ENCODE assay signal across 12 mouse cellular contexts in genomic region chr13:98832451-98833450, GRCm38 (mm10). TPM values are rescaled to one million over a fixed set of nuclear protein-coding genes. Genes with fewer than 3 reads are reported as not detected.
DNase-seq lines count a peak whose midpoint lies in the region; ATAC-seq and TF ChIP-seq lines count a peak whose summit lies in the region.
"Had no signal": no experiment of that assay in that cellular context is flagged by ENCODE, and none has a peak within 500 bp of the region (broad histone marks: within the 10 kb centered on the region; RNA-seq: fewer than 3 reads in every experiment).

No protein-coding gene starts in this region.

- no peak overlapping the region for H3K4me3 ChIP-seq in spleen, adult 2 months (ENCODE audit: extremely low read depth, insufficient read depth, insufficient read length)
- H3K4me3 ChIP-seq in E14TG2a.4 (replicated peaks; ENCODE audit: low read length), result 0 out of 2 replicates have a peak overlapping the region, but pooled peaks have one; percentile 18
- H3K4me3 ChIP-seq: erythroblast, embryonic 14.5 days; layer of hippocampus, adult 2 months had no signal

- 49% methylated on average over 10 of the region's 10 CpGs for WGBS in spleen, adult 2 months

- DNase-seq in spleen, adult 2 months (ENCODE audit: low read depth in 1 of 2, low spot score in 2 of 2), result peak in 1 of 2 experiments; percentile 35
- no peak for DNase-seq in spleen, adult 12 weeks (ENCODE audit: low spot score)
- DNase-seq in skeletal muscle tissue, adult 2 months (ENCODE audit: low read depth, low spot score), result peak; percentile 20
- no peak for DNase-seq in frontal cortex, postnatal 14 days (ENCODE audit: low spot score in 2 of 2)
- no peak for DNase-seq in left cerebral cortex, postnatal 36 days (ENCODE audit: low spot score in 2 of 2)
- DNase-seq: heart, postnatal 36 days; kidney, adult 11 months; thymus, postnatal 36 days had no signal

- ATAC-seq in hematopoietic stem cell, adult 5-6 weeks (replicated peaks in 1 of 2; ENCODE audit: insufficient read depth in 1 of 2, low FRiP score in 2 of 2, low TSS enrichment in 1 of 2, low read depth in 1 of 2, poor library complexity in 2 of 2, severe bottlenecking in 2 of 2), result peak; percentile 54 to 75

- no peak for TF ChIP-seq CTCF in spleen, adult 2 months (IDR thresholded peaks at IDR 0.05; ENCODE audit: extremely low read depth, insufficient read depth, insufficient read length, insufficient replicate concordance)
- TF ChIP-seq CTCF in E14TG2a.4 (conservative IDR thresholded peaks at IDR 0.05; ENCODE audit: low read length), result no peak

- TF ChIP-seq POLR2A in spleen, adult 2 months (IDR thresholded peaks at IDR 0.05; ENCODE audit: low read depth, low read length), result no peak

- intact Hi-C loops in left cerebral cortex, postnatal 36 days (cut with DNase I), result no loop called here

- peaks cover 3% of the 10 kb centered on the region; the same call in 1 of the 2 replicates for H3K4me1 ChIP-seq in spleen, adult 2 months (ENCODE audit: control insufficient read depth, insufficient read depth, insufficient read length)
- H3K4me1 ChIP-seq in E14TG2a.4 (replicated peaks; ENCODE audit: low read depth, low read length), result peaks cover 30% of the 10 kb centered on the region

- H3K9me3 ChIP-seq in E14TG2a.4 (ENCODE audit: low read length), result no peaks in the 10 kb centered on the region

- H3K27me3 ChIP-seq in spleen, adult 2 months (ENCODE audit: control insufficient read depth, insufficient read depth, low read length), result no peaks in the 10 kb centered on the region
- H3K27me3 ChIP-seq in E14TG2a.4 (ENCODE audit: insufficient read depth, low read length), result no peaks in the 10 kb centered on the region

- H3K36me3 ChIP-seq in spleen, adult 2 months (ENCODE audit: control insufficient read depth, insufficient read depth, low read length), result no peaks in the 10 kb centered on the region
- 0 out of 2 replicates have a peak, but pooled peaks cover 2% of the 10 kb centered on the region for H3K36me3 ChIP-seq in E14TG2a.4 (ENCODE audit: insufficient read depth, low read length)

- H3K27ac ChIP-seq in spleen, adult 2 months (ENCODE audit: insufficient read depth, low read length), result peak overlapping the region; percentile 50
- H3K27ac ChIP-seq: layer of hippocampus, adult 2 months had no signal

RNA-seq across cellular contexts. Expression of gene Fcho2, which starts 17.5 kb away (rescaled TPM):
- 5.8 and 7.8 TPM in 2 replicates for polyA plus RNA-seq in spleen, adult 2 months (2012; rRNA removed)
- 27.1 and 49.7 TPM in 2 replicates for total RNA-seq in hematopoietic stem cell, adult 5-6 weeks (2017)
- 10 to 100 TPM; 35.3 to 41.0 TPM for total RNA-seq in left cerebral cortex, postnatal 36 days (2021)
